Mouse (Mus musculus): Measurements from ENCODE around the gene Clns1a. TPM values are rescaled to one million over a fixed set of nuclear protein-coding genes. Genes with fewer than 3 reads are reported as not detected.
A peak's percentile ranks its signal among the peaks of the same experiment; 100 is the strongest.

Clns1a gene
- total RNA-seq (2014; rRNA removed) (90.2 and 101 TPM in 2 replicates), polyA plus RNA-seq (2015; fragmentation: Nextera tagmentation; extraction: Ambion mirVana) (157 and 162 TPM in 2 replicates)

GRCm38 (mm10) chr7:97696506-97697254 is at the start of gene Clns1a:
Gene Clns1a, plus strand, starts transcription at chr7:97696634.
- Histone ChIP-seq H3K4me1 (ENCODE audit: insufficient read depth, low read length) (peaks cover 7% of the 10 kb centered on the region), H3K36me3 (ENCODE audit: insufficient read depth, low read length) (no peaks in the 10 kb centered on the region), H3K9me3 (ENCODE audit: low read length) (no peaks in the 10 kb centered on the region), H3K27me3 (ENCODE audit: insufficient read depth, low read length) (no peaks in the 10 kb centered on the region), H3K27ac (ENCODE audit: low read depth, low read length) (peak within 1 kb of the TSS; percentile 88), H3K4me2 (ENCODE audit: low read depth, low read length, poor library complexity, severe bottlenecking) (peak within 1 kb of the TSS; percentile 74), H3K9ac (replicated peaks; ENCODE audit: low read length, poor library complexity, severe bottlenecking) (peak within 1 kb of the TSS; percentile 94), H3K4me3 (ENCODE audit: low read depth, low read length) (peak within 1 kb of the TSS; percentile 99)
- WGBS: under 1% methylated on average over 63 of the region's 63 CpGs
- peak; percentile 98 for ATAC-seq (ENCODE audit: low FRiP score)
- no peak for TF ChIP-seq CTCF (IDR thresholded peaks at IDR 0.05)
- DNase-seq (ENCODE audit: low spot score): peak; percentile 97

- no peaks in the 10 kb centered on the region for H3K4me1 ChIP-seq (ENCODE audit: insufficient read depth, low read length)
- no peak overlapping the region for H3K4me3 ChIP-seq (ENCODE audit: low read depth, low read length)
- no peak overlapping the region for H3K9ac ChIP-seq (replicated peaks; ENCODE audit: low read length, poor library complexity, severe bottlenecking)
- ATAC-seq (ENCODE audit: low FRiP score) (no peak), DNase-seq (ENCODE audit: low spot score) (no peak)
- no peaks in the 10 kb centered on the region for H3K9me3 ChIP-seq (ENCODE audit: low read length)
- no peak overlapping the region for H3K27ac ChIP-seq (ENCODE audit: low read depth, low read length)
- no peaks in the 10 kb centered on the region for H3K27me3 ChIP-seq (ENCODE audit: insufficient read depth, low read length)
- H3K4me2 ChIP-seq (ENCODE audit: low read depth, low read length, poor library complexity, severe bottlenecking): no peak overlapping the region
- TF ChIP-seq CTCF (IDR thresholded peaks at IDR 0.05): no peak
- no peaks in the 10 kb centered on the region for H3K36me3 ChIP-seq (ENCODE audit: insufficient read depth, low read length)
- WGBS: 94% methylated on average over 5 of the region's 5 CpGs
Measured at GRCm38 (mm10) chr7:97647656-97648055, 48.8 kb upstream of the Clns1a start.

DNA sequence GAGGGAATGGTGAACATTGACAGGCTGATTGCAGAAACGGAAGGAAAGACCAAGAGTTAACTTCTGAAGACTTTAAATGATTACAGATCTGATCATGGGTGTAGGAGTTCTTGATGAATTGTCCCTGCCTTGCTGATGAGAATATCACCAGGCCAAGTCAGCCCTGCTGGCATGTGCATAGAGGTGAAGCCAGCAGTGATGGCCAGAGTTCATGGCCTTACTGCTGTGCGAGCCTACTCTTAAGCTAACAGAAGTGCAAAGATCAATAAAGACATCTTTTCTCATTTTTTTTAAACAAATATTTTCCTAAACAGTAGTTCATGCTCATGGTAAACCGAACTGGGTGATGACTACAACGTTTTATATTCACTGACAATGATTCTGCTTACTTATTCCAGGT is 45.7 kb upstream of the Clns1a start:
- Histone ChIP-seq H3K36me3 (ENCODE audit: insufficient read depth, low read length) (peaks cover 11% of the 10 kb centered on the region), H3K4me1 (ENCODE audit: insufficient read depth, low read length) (no peaks in the 10 kb centered on the region), H3K9me3 (ENCODE audit: low read length) (no peaks in the 10 kb centered on the region), H3K27ac (ENCODE audit: low read depth, low read length) (no peak overlapping the region), H3K27me3 (ENCODE audit: insufficient read depth, low read length) (no peaks in the 10 kb centered on the region), H3K4me3 (ENCODE audit: low read depth, low read length) (no peak overlapping the region), H3K9ac (replicated peaks; ENCODE audit: low read length, poor library complexity, severe bottlenecking) (no peak overlapping the region), H3K4me2 (ENCODE audit: low read depth, low read length, poor library complexity, severe bottlenecking) (no peak overlapping the region)
- WGBS: 90% methylated on average over 4 of the region's 4 CpGs
- no peak for ATAC-seq (ENCODE audit: low FRiP score)
- no peak for DNase-seq (ENCODE audit: low spot score)
- TF ChIP-seq CTCF (IDR thresholded peaks at IDR 0.05): no peak

- no peaks in the 10 kb centered on the region for H3K27me3 ChIP-seq (ENCODE audit: insufficient read depth, low read length)
- no peak overlapping the region for H3K27ac ChIP-seq (ENCODE audit: low read depth, low read length)
- no peak overlapping the region for H3K4me3 ChIP-seq (ENCODE audit: low read depth, low read length)
- ATAC-seq (ENCODE audit: low FRiP score): no peak
- H3K9me3 ChIP-seq (ENCODE audit: low read length): no peaks in the 10 kb centered on the region
- no peak overlapping the region for H3K4me2 ChIP-seq (ENCODE audit: low read depth, low read length, poor library complexity, severe bottlenecking)
- H3K4me1 ChIP-seq (ENCODE audit: insufficient read depth, low read length): no peaks in the 10 kb centered on the region
- TF ChIP-seq CTCF (IDR thresholded peaks at IDR 0.05): no peak; the same call in 1 of the 2 replicates
- no peak overlapping the region for H3K9ac ChIP-seq (replicated peaks; ENCODE audit: low read length, poor library complexity, severe bottlenecking)
- H3K36me3 ChIP-seq (ENCODE audit: insufficient read depth, low read length): peaks cover 17% of the 10 kb centered on the region
- DNase-seq (ENCODE audit: low spot score): no peak
- 91% methylated on average over 6 of the region's 6 CpGs for WGBS
Measured at GRCm38 (mm10) chr7:97656144-97656543, 40.3 kb upstream of the Clns1a start.

DNA sequence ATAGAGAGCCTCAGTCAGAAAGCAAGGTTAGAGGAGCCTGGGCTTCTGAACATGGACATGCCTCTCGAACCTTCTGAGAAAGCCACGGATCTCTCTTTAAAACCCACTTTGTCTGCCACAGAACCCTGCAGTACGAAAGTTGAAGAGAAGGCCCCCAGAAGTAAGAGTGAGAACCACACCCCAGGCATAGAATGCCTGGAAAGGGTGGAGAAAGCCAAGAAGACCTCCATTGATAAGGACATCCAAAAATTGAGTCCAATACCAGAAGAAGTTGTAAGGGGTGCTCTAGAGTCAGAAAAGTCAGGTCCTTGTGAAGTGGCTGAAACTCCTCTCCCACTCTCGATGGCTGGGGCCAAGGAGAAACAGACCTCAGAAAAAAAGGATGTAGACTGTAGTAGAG is 34.8 kb upstream of the Clns1a start:
- no peaks in the 10 kb centered on the region for H3K9me3 ChIP-seq (ENCODE audit: low read length)
- H3K4me1 ChIP-seq (ENCODE audit: insufficient read depth, low read length): no peaks in the 10 kb centered on the region
- ATAC-seq (ENCODE audit: low FRiP score) (no peak), DNase-seq (ENCODE audit: low spot score) (no peak)
- no peak overlapping the region for H3K4me3 ChIP-seq (ENCODE audit: low read depth, low read length)
- H3K27me3 ChIP-seq (ENCODE audit: insufficient read depth, low read length): no peaks in the 10 kb centered on the region
- no peak overlapping the region for H3K4me2 ChIP-seq (ENCODE audit: low read depth, low read length, poor library complexity, severe bottlenecking)
- H3K36me3 ChIP-seq (ENCODE audit: insufficient read depth, low read length): peaks cover 25% of the 10 kb centered on the region; the same call in 1 of the 2 replicates
- no peak overlapping the region for H3K9ac ChIP-seq (replicated peaks; ENCODE audit: low read length, poor library complexity, severe bottlenecking)
- WGBS: 90% methylated on average over 4 of the region's 4 CpGs
- TF ChIP-seq CTCF (IDR thresholded peaks at IDR 0.05): no peak
- H3K27ac ChIP-seq (ENCODE audit: low read depth, low read length): no peak overlapping the region

DNA sequence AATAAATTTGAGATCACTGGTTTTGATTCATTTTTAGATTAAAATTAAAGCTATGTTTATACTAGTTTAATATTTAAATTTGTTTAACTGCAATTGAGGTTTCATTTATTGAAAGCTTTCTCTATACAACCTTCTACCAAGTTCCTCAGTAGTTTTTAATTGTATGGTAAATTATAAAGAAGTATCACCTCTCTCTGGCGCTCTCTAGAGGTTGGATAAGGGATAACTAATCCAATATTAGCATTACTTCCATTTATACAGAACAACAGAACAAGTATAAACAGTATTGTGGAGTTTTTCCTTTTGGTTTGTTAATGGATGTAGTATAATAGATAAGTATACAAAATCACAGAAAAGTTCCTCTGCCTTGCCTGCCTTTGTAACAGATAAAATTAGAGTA is 17.2 kb upstream of the Clns1a start:
- no peak overlapping the region for H3K9ac ChIP-seq (replicated peaks; ENCODE audit: low read length, poor library complexity, severe bottlenecking)
- no peak overlapping the region for H3K4me2 ChIP-seq (ENCODE audit: low read depth, low read length, poor library complexity, severe bottlenecking)
- WGBS: 21% methylated on average over 1 of the region's 1 CpGs
- no peak overlapping the region for H3K27ac ChIP-seq (ENCODE audit: low read depth, low read length)
- peak; percentile 72 for TF ChIP-seq CTCF (IDR thresholded peaks at IDR 0.05)
- DNase-seq (ENCODE audit: low spot score) (peak; percentile 67), ATAC-seq (ENCODE audit: low FRiP score) (no peak)
- no peak overlapping the region for H3K4me3 ChIP-seq (ENCODE audit: low read depth, low read length)
- H3K27me3 ChIP-seq (ENCODE audit: insufficient read depth, low read length): no peaks in the 10 kb centered on the region
- H3K9me3 ChIP-seq (ENCODE audit: low read length): no peaks in the 10 kb centered on the region
- H3K36me3 ChIP-seq (ENCODE audit: insufficient read depth, low read length): peaks cover 30% of the 10 kb centered on the region
- no peaks in the 10 kb centered on the region for H3K4me1 ChIP-seq (ENCODE audit: insufficient read depth, low read length)
